Mouse (Mus musculus) hindbrain, postnatal 0 days (tissue): ENCODE data around the gene Gm20388. TPM values are rescaled to one million over a fixed set of nuclear protein-coding genes. Genes with fewer than 3 reads are reported as not detected.

Source experiments
- ATAC-seq: fragments of 200-750 bp; cut with Nextera tagmentation; 2 replicates; pipeline ENCODE4 v1.8.0; 2017; ENCODE audit warnings: mild to moderate bottlenecking, moderate TSS enrichment, moderate library complexity
- DNase-seq: peaks from one replicate; pipeline ENCODE4 v3.0.0-alpha.2; 2015; ENCODE audit warnings: low spot score
- H3K27ac ChIP-seq: fragments of 300-500 bp; sonication (generic); 2 replicates; pipeline ENCODE4 v1.5.1; 2014; ENCODE audit warnings: mild to moderate bottlenecking
- H3K27me3 ChIP-seq: fragments of 300-500 bp; sonication (generic); 2 replicates; pipeline ENCODE4 v1.6.1; 2014; ENCODE audit warnings: low read length, mixed read lengths; ENCODE audit not compliant: insufficient read depth
- H3K36me3 ChIP-seq: fragments of 300-500 bp; sonication (generic); 2 replicates; pipeline ENCODE4 v1.6.1; 2014; ENCODE audit warnings: low read length, mixed read lengths; ENCODE audit not compliant: insufficient read depth
- H3K4me1 ChIP-seq: fragments of 300-500 bp; sonication (generic); 2 replicates; pipeline ENCODE4 v1.6.1; 2014; ENCODE audit warnings: antibody characterized with exemption, low read length, mixed read lengths; ENCODE audit not compliant: insufficient read depth
- H3K4me2 ChIP-seq: fragments of 300-500 bp; sonication (generic); 2 replicates; pipeline ENCODE4 v1.6.1; 2014; ENCODE audit warnings: low read depth, mild to moderate bottlenecking, low read length, moderate library complexity, mixed read lengths
- H3K4me3 ChIP-seq: fragments of 300-500 bp; sonication (generic); 2 replicates; pipeline ENCODE4 v1.5.1; 2014; ENCODE audit warnings: low read length
- H3K9ac ChIP-seq: fragments of 300-500 bp; sonication (generic); replicated peaks from 2 replicates; pipeline ENCODE4 v1.6.1; 2014; ENCODE audit warnings: mild to moderate bottlenecking, low read length, moderate library complexity, mixed read lengths
- H3K9me3 ChIP-seq: fragments of 300-500 bp; sonication (generic); 2 replicates; pipeline ENCODE4 v1.6.1; 2016; ENCODE audit warnings: low read length, mixed read lengths
- CTCF ChIP-seq: IDR thresholded peaks from 2 replicates; pipeline ENCODE4 v1.5.1; 2016; ENCODE audit warnings: antibody characterized with exemption, control low read depth, low read depth
- WGBS: fragments of 180-500 bp; shearing (Covaris S2); extraction: QIAGEN DNeasy Blood & Tissue Kit; methylation state at CpG from one replicate; pipeline ENCODE4 v1.1.7; 2014; 5-methylcytosine and 5-hydroxymethylcytosine counted together
- polyA plus RNA-seq: library from polyadenylated mRNA; unstranded; fragments of >200 nt; fragmentation: Nextera tagmentation; extraction: Ambion mirVana; gene quantifications from 2 replicates; pipeline ENCODE4 v1.2.1, GENCODE M21; 2015
- total RNA-seq: library from RNA; depleted of rRNA; stranded (reverse); fragments of >200 nt; gene quantifications from 2 replicates; pipeline ENCODE4 v1.2.3, GENCODE M21; 2014

The Gm20388 gene
- total and polyA plus RNA-seq, 2 experiments from 2014 or later = 71.3 TPM; not detected in 1

- 5% methylated on average over 47 of the region's 52 CpGs for WGBS
- ATAC-seq (peak; percentile 39; the same call in 1 of the 2 replicates), DNase-seq (peak; percentile 24)
- Histone ChIP-seq H3K36me3 (no peaks in the 10 kb centered on the region), H3K9ac (peak overlapping the region; percentile 69), H3K4me2 (peak overlapping the region; percentile 79), H3K4me3 (peak overlapping the region; percentile 50), H3K4me1 (peaks cover 4% of the 10 kb centered on the region; the same call in 1 of the 2 replicates), H3K9me3 (no peaks in the 10 kb centered on the region), H3K27ac (peak overlapping the region; percentile 36; the same call in 1 of the 2 replicates), H3K27me3 (no peaks in the 10 kb centered on the region)
- TF ChIP-seq CTCF = no peak
Measured at GRCm38 (mm10) chr8:122550234-122550994, 2639.8 kb downstream of the Gm20388 start.

DNA sequence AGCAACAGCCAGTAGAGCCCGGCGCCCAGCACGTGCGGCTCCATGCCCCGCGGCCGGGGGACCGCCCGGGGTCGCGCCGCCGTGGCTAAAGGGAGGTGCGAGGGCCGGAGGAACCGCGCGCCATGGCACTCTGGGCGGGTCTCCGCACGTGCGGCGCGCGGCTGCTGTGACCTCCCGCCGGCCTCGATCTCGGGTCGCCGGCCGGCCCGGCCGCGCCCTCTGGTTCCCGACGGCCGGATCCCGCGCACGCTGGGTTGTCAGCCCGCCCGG lies 2640.3 kb downstream of the Gm20388 start:
- DNase-seq (no peak), ATAC-seq (no peak)
- Histone ChIP-seq H3K9ac (peak overlapping the region; percentile 69), H3K9me3 (no peaks in the 10 kb centered on the region), H3K4me1 (peaks cover 4% of the 10 kb centered on the region; the same call in 1 of the 2 replicates), H3K4me2 (peak overlapping the region; percentile 79), H3K27me3 (no peaks in the 10 kb centered on the region), H3K27ac (peak overlapping the region; percentile 36; the same call in 1 of the 2 replicates), H3K36me3 (no peaks in the 10 kb centered on the region), H3K4me3 (peak overlapping the region; percentile 50)
- TF ChIP-seq CTCF = no peak
- WGBS = under 1% methylated on average over 29 of the region's 43 CpGs

GRCm38 (mm10) chr8:122551265-122552051 lies 2640.8 kb downstream of the Gm20388 start, which contains the start of gene Piezo1:
Gene Piezo1 (minus strand): TSS chr8:122551329.
- ATAC-seq (peak; percentile 48), DNase-seq (peak; percentile 78)
- H3K27me3 ChIP-seq = no peaks in the 10 kb centered on the region
- TF ChIP-seq CTCF = peak; percentile 98
- peak within 1 kb of the TSS; percentile 69 for H3K9ac ChIP-seq
- H3K4me2 ChIP-seq = peak within 1 kb of the TSS; percentile 79
- 18% methylated on average over 36 of the region's 56 CpGs for WGBS
- H3K27ac ChIP-seq = peak within 1 kb of the TSS; percentile 36; the same call in 1 of the 2 replicates
- H3K4me3 ChIP-seq = peak within 1 kb of the TSS; percentile 50
- peaks cover 4% of the 10 kb centered on the region; the same call in 1 of the 2 replicates for H3K4me1 ChIP-seq
- no peaks in the 10 kb centered on the region for H3K36me3 ChIP-seq
- no peaks in the 10 kb centered on the region for H3K9me3 ChIP-seq

GRCm38 (mm10) chr8:122554786-122555185 lies 2644.1 kb downstream of the Gm20388 start:
- Histone ChIP-seq H3K9me3 (no peaks in the 10 kb centered on the region), H3K27me3 (no peaks in the 10 kb centered on the region), H3K4me1 (peaks cover 4% of the 10 kb centered on the region; the same call in 1 of the 2 replicates), H3K4me3 (no peak overlapping the region), H3K9ac (no peak overlapping the region), H3K36me3 (no peaks in the 10 kb centered on the region), H3K4me2 (no peak overlapping the region), H3K27ac (no peak overlapping the region)
- no peak for TF ChIP-seq CTCF
- ATAC-seq = no peak
- WGBS = 52% methylated on average over 6 of the region's 6 CpGs
- peak; percentile 65 for DNase-seq

DNA sequence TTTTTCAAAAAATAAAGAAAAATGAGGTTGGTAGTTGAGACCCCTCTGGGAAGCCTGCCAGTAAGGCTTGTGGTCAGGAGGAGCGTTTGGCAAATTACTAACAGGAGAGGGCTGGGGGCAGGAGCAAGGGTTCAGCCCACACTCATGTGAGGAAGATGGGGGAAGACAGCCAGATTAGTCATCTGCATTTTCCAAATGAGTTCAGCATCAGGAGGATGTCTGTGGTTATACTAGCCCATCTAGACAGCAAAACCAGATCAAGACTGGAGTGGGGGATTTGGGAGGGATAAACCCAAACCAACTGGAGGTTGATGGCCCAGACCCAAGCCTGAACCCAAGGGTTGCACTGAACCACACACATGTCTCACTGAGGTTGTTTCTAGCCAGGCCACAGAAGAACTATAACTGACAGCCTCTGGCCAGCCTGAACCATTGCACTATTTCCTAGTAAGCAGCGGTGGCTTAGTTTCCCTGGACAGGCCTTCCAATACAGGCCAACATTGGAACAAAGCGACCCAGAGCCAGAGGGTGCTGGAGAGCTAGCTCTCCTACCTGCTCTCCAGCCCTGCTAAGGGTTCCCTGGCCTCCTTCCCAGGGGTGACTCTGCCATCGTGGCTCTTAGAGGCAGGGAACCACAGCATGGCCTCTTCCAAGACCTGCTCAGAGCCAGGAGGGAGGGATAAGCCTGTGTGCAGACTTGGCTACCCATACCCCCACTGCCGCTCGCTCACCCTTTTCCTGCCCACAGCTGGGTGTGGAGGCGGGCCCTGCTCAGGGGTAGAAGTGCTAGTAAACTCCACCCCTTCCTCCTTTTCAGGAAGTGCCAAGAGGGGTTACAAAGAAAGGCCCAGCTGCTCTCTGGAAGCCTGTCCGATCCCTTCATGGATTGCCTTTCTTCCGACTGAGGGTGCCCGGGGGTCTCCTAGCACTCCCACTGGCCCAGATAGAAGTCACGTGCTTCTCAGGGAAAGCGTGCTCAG lies 2645.7 kb downstream of the Gm20388 start:
- ATAC-seq = no peak

More for the DNA sequence above, 2645.7 kb downstream of the Gm20388 start:
- 55% methylated on average over 12 of the region's 12 CpGs for WGBS
- Histone ChIP-seq H3K36me3 (no peaks in the 10 kb centered on the region), H3K27ac (no peak overlapping the region), H3K4me2 (no peak overlapping the region), H3K27me3 (no peaks in the 10 kb centered on the region), H3K9ac (no peak overlapping the region), H3K4me1 (no peaks in the 10 kb centered on the region), H3K9me3 (no peaks in the 10 kb centered on the region), H3K4me3 (no peak overlapping the region)
- no peak for DNase-seq
- no peak for TF ChIP-seq CTCF
